Mouse (Mus musculus) lung, adult 2 months (tissue): ENCODE data around the gene Casp14. TPM values are rescaled to one million over a fixed set of nuclear protein-coding genes. Genes with fewer than 3 reads are reported as not detected.
"Not testable (repeated sequence)": the region's sequence is repeated elsewhere in the genome, so short reads cannot be mapped to it uniquely, and the experiment has no call there.

Experiments used
- DNase-seq: peaks from one replicate; pipeline ENCODE4 v3.0.0; 2022
- H3K4me1 ChIP-seq: fragments of 200-500 bp; 2 replicates; pipeline ENCODE4 v1.6.1; 2011; ENCODE audit warnings: low read length; ENCODE audit not compliant: control insufficient read depth, insufficient read depth
- H3K4me3 ChIP-seq: fragments of 200-500 bp; replicated peaks from 2 replicates; pipeline ENCODE3; 2011; ENCODE audit warnings: low read depth, mild to moderate bottlenecking, control low read depth, low read length; ENCODE audit errors: extremely low read depth
- CTCF ChIP-seq: fragments of 200-500 bp; IDR thresholded peaks from 2 replicates; pipeline ENCODE4 v1.5.1; 2011; ENCODE audit warnings: mild to moderate bottlenecking, low read length, control low read depth; ENCODE audit not compliant: insufficient read depth
- POLR2A ChIP-seq: fragments of 200-500 bp; IDR thresholded peaks from 2 replicates; pipeline ENCODE4 v1.6.1; 2011; ENCODE audit warnings: low read depth, mild to moderate bottlenecking, control low read depth, low read length, borderline replicate concordance; ENCODE audit errors: extremely low read depth
- WGBS: fragments of 180-500 bp; shearing (Covaris S2); methylation state at CpG from one replicate; pipeline ENCODE4 v1.1.7; 2018; 5-methylcytosine and 5-hydroxymethylcytosine counted together
- polyA plus RNA-seq: library from polyadenylated mRNA; depleted of rRNA; stranded (reverse); fragments of >200 nt; gene quantifications from 2 replicates; pipeline ENCODE4 v1.2.3, GENCODE M21; 2012; rRNA removed

Casp14 gene
- polyA plus RNA-seq, 1 experiment: 3.6 TPM

GRCm38 (mm10) chr10:78686995-78687577 lies 31.0 kb downstream of the Casp14 start:
- Histone ChIP-seq H3K4me3 (no peak overlapping the region), H3K4me1 (no peaks in the 10 kb centered on the region)
- TF ChIP-seq CTCF (no peak), POLR2A (no peak)
- no peak for DNase-seq
- WGBS: 67% methylated on average over 4 of the region's 4 CpGs

DNA sequence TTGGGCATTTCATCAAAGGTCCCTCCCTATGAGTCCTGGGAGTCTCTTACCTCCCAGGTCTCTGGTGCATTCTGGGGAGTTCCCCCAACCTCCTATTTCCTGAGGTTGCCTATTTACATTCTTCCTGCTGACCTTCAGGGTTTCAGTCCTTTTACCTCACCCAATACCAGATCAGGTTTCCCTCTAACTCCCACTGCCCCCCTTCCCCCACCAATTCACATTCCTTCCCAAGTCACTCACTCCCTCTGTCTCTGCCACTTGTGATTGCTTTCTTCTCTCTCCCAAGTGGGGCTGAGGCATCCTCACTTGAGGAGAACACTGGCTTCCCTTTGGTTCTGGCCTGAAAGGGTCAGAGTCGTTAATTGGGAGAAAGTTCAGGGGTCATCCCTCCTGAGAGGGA lies 48.0 kb downstream of the Casp14 start:
- DNase-seq, H3K4me3 ChIP-seq: not testable (repeated sequence)
- 9% methylated on average over 1 of the region's 1 CpGs for WGBS

DNA sequence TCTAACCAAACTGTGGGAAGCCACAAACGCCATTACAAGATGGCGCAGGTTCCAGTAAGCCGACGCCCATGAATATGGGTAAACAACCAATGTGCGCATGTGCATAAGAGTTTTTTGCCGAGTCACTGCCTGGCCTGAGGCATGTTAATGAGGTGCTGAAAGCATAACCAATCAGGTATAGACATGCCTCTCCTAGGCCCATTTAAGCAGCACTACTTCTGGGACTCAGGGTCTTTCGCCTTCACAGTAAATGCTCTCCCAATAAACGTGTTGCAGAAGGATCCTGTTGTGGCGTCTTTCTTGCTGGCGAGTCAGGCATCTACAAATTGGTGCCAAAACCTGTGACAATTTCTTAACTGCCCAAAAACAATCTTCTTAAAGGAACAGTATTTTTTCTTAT lies 51.4 kb downstream of the Casp14 start:
- DNase-seq, H3K4me1 ChIP-seq, H3K4me3 ChIP-seq: not testable (repeated sequence)
- 90% methylated on average over 10 of the region's 10 CpGs for WGBS

More for the DNA sequence above, 48.0 kb downstream of the Casp14 start:
- H3K4me1 ChIP-seq: not testable (repeated sequence)

GRCm38 (mm10) chr10:78664546-78664945 lies 53.5 kb downstream of the Casp14 start:
- WGBS: 89% methylated on average over 1 of the region's 1 CpGs
- no peak for TF ChIP-seq POLR2A
- TF ChIP-seq CTCF: no peak
- Histone ChIP-seq H3K4me1 (no peaks in the 10 kb centered on the region), H3K4me3 (no peak overlapping the region)
- DNase-seq: no peak

Other genes starting within 250 kb of the Casp14 start
- not detected in 2 replicates for gene Olfr1358, start 200.9 kb downstream of the Casp14 start, polyA plus RNA-seq
- gene Ilvbl, start 143.9 kb downstream of the Casp14 start, polyA plus RNA-seq: 32.5 and 35.5 TPM in 2 replicates
- gene Syde1, start 126.3 kb downstream of the Casp14 start, polyA plus RNA-seq: 67.0 and 68.6 TPM in 2 replicates
- not detected in 2 replicates for gene Olfr1357, start 100.2 kb downstream of the Casp14 start, polyA plus RNA-seq
- gene Ccdc105, start 34.8 kb upstream of the Casp14 start, polyA plus RNA-seq: not detected in 2 replicates
- gene Slc1a6, start 62.2 kb upstream of the Casp14 start, polyA plus RNA-seq: 0.25 and 0.50 TPM in 2 replicates
- gene Olfr1356, start 133.9 kb upstream of the Casp14 start, polyA plus RNA-seq: not detected in 2 replicates
- gene Olfr1355, start 157.2 kb upstream of the Casp14 start, polyA plus RNA-seq: not detected in 2 replicates
- not detected in 2 replicates for gene Olfr1354, start 194.9 kb upstream of the Casp14 start, polyA plus RNA-seq
- not detected in 2 replicates for gene Olfr8, start 232.3 kb upstream of the Casp14 start, polyA plus RNA-seq
- gene Olfr1353, start 245.0 kb upstream of the Casp14 start, polyA plus RNA-seq: not detected in 2 replicates